Mouse (Mus musculus) heart, embryonic 11.5 days (tissue): Measurements from ENCODE around the gene Grip2. TPM values are rescaled to one million over a fixed set of nuclear protein-coding genes. Genes with fewer than 3 reads are reported as not detected.

ENCODE experiments used
- ATAC-seq: fragments of 200-750 bp; cut with Nextera tagmentation; replicated peaks from 2 replicates; pipeline ENCODE4 v1.8.0; 2017; ENCODE audit warnings: moderate library complexity; ENCODE audit not compliant: insufficient number of reproducible peaks, low FRiP score, low TSS enrichment
- H3K27ac ChIP-seq: fragments of 300-500 bp; sonication (generic); 2 replicates; pipeline ENCODE4 v1.5.1; 2014; ENCODE audit warnings: mild to moderate bottlenecking, low read depth, low read length
- H3K27me3 ChIP-seq: fragments of 300-500 bp; sonication (generic); 2 replicates; pipeline ENCODE4 v1.6.1; 2014; ENCODE audit warnings: mild to moderate bottlenecking, low read length, mixed read lengths; ENCODE audit not compliant: control insufficient read depth, insufficient read depth
- H3K36me3 ChIP-seq: fragments of 300-500 bp; sonication (generic); 2 replicates; pipeline ENCODE4 v1.6.1; 2014; ENCODE audit warnings: mild to moderate bottlenecking, low read length, moderate library complexity, mixed read lengths; ENCODE audit not compliant: control insufficient read depth, insufficient read depth
- H3K4me1 ChIP-seq: fragments of 300-500 bp; sonication (generic); 2 replicates; pipeline ENCODE4 v1.6.1; 2014; ENCODE audit warnings: low read length; ENCODE audit not compliant: control insufficient read depth, insufficient read depth
- H3K4me2 ChIP-seq: fragments of 300-500 bp; sonication (generic); 2 replicates; pipeline ENCODE4 v1.6.1; 2014; ENCODE audit warnings: mild to moderate bottlenecking, moderate library complexity
- H3K4me3 ChIP-seq: fragments of 300-500 bp; sonication (generic); 2 replicates; pipeline ENCODE4 v1.5.1; 2014; ENCODE audit warnings: low read depth, low read length
- H3K9ac ChIP-seq: fragments of 300-500 bp; sonication (generic); 2 replicates; pipeline ENCODE4 v1.6.1; 2014; ENCODE audit warnings: mild to moderate bottlenecking, low read depth, low read length, moderate library complexity
- H3K9me3 ChIP-seq: fragments of 300-500 bp; sonication (generic); replicated peaks from 2 replicates; pipeline ENCODE4 v1.6.1; 2016; ENCODE audit warnings: low read length; ENCODE audit not compliant: control insufficient read depth
- WGBS: fragments of 180-500 bp; shearing (Covaris S2); extraction: QIAGEN DNeasy Blood & Tissue Kit; methylation state at CpG from one replicate; pipeline ENCODE4 v1.1.7; 2014; ENCODE audit not compliant: insufficient replicate concordance; 5-methylcytosine and 5-hydroxymethylcytosine counted together
- polyA plus RNA-seq: library from polyadenylated mRNA; unstranded; fragments of >200 nt; fragmentation: Nextera tagmentation; extraction: Ambion mirVana; gene quantifications from 2 replicates; pipeline ENCODE4 v1.2.1, GENCODE M21; 2014

The Grip2 gene
- polyA plus RNA-seq, 1 experiment from 2014 or later, result 4.5 TPM

DNA sequence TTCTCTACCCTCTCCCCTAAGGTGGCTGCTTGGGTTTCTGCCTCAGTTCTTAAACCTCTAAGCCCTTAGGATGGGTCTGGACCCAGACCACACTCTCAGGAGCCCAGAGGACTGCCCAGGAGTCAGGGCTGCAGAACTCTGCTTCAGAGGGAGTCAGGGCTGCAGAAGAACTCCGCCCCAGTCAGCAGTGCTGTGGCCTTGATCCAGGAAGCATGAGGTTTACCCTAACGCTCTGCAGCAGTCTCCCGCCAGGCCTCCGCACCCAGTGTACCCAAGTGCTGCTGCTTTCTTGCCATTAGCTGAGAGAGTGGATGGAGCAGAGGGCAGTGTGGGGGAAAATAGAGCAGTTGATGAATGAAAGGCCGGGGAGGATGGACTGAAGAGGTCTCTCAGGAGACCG, 19.0 kb downstream of the Grip2 start:
- ATAC-seq, result no peak
- Histone ChIP-seq H3K4me3 (no peak overlapping the region), H3K4me1 (peaks cover 22% of the 10 kb centered on the region), H3K9ac (no peak overlapping the region), H3K27ac (no peak overlapping the region), H3K27me3 (peaks cover 14% of the 10 kb centered on the region), H3K36me3 (no peaks in the 10 kb centered on the region), H3K4me2 (no peak overlapping the region), H3K9me3 (no peaks in the 10 kb centered on the region)
- 40% methylated on average over 6 of the region's 6 CpGs for WGBS

GRCm38 (mm10) chr6:91807169-91807568, 19.9 kb downstream of the Grip2 start:
- Histone ChIP-seq H3K27ac (peak overlapping the region; percentile 77), H3K4me1 (peaks cover 22% of the 10 kb centered on the region)
- 1% methylated on average over 23 of the region's 23 CpGs for WGBS

GRCm38 (mm10) chr6:91804177-91804576, 22.9 kb downstream of the Grip2 start:
- Histone ChIP-seq H3K9ac (no peak overlapping the region), H3K27me3 (peaks cover 6% of the 10 kb centered on the region; the same call in 1 of the 2 replicates), H3K9me3 (no peaks in the 10 kb centered on the region), H3K27ac (no peak overlapping the region), H3K4me2 (no peak overlapping the region), H3K4me1 (peaks cover 30% of the 10 kb centered on the region), H3K36me3 (no peaks in the 10 kb centered on the region), H3K4me3 (no peak overlapping the region)
- ATAC-seq, result no peak
- WGBS, result 47% methylated on average over 7 of the region's 7 CpGs

More at GRCm38 (mm10) chr6:91807169-91807568, 19.9 kb downstream of the Grip2 start:
- Histone ChIP-seq H3K27me3 (peaks cover 14% of the 10 kb centered on the region), H3K4me2 (peak overlapping the region; percentile 61), H3K36me3 (no peaks in the 10 kb centered on the region), H3K9me3 (no peaks in the 10 kb centered on the region), H3K4me3 (peak overlapping the region; percentile 29), H3K9ac (peak overlapping the region; percentile 39)
- ATAC-seq, result 0 out of 2 replicates have a peak, but pooled peaks have one; percentile 50

DNA sequence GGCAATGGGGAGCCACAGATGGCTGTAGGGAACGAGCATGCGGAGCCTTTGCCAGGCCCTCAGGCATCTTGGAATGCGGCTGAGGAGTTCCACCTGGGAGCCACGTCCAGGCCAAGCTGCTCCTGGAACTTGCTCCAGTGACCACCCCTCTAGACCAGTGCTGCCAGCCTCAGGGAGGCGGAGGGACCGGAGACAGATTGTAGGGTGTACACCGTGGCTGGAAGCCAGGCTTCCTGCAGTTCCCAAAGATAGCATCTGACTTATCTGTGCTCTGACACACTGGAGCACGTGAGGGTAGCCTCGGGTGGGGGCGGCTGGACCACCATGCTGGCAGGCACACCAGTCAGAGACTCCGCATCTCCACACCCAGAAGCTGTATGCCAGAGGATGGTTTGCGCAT, 28.6 kb downstream of the Grip2 start:
- no peak for ATAC-seq
- no peaks in the 10 kb centered on the region for H3K27me3 ChIP-seq
- no peak overlapping the region for H3K4me3 ChIP-seq
- 0 out of 2 replicates have a peak overlapping the region, but pooled peaks have one; percentile 8 for H3K9ac ChIP-seq
- no peak overlapping the region for H3K4me2 ChIP-seq
- no peaks in the 10 kb centered on the region for H3K36me3 ChIP-seq
- H3K4me1 ChIP-seq, result peaks cover 35% of the 10 kb centered on the region
- WGBS, result 40% methylated on average over 12 of the region's 12 CpGs
- no peaks in the 10 kb centered on the region for H3K9me3 ChIP-seq
- no peak overlapping the region for H3K27ac ChIP-seq

DNA sequence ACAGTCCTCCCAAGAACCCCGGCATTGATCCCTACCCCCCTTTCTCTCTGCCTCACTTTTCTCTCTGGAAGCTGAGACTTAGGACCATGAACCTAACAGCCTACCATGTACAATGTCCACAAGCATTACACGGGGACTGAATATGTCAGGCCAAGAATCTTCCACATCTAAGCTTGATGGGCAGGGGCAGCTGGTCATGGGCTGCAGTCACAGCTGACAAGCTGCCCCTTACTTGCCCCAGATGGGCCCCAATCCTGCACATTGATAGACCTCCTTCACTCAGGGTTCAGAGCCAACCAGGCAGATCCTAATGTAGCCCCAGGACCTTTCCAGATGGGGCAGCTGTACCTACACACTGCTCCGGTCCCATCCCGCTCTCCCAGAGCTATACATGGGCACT, 30.3 kb downstream of the Grip2 start:
- no peak overlapping the region for H3K9ac ChIP-seq

DNA sequence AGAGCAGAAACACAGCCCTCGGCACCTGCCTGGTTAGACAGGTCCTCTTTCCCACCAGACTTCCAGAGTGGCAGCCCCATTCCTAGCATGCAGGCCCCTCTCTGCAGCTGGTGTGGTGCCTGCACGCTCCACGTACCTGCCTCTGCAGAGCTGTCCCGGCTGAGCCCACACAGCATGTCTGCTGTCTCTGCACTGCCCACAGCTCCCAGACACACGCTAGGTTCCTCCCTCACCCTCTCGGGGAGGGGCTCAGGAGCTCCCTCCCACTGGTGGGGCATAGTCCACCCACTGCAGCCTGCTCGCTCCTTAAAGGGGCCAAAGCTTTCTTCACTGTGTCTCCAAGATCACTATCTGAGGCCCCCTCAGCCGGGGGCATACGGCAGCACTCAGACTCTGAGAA, 31.0 kb downstream of the Grip2 start:
- H3K4me1 ChIP-seq, result peaks cover 45% of the 10 kb centered on the region
- H3K4me3 ChIP-seq, result peak overlapping the region; percentile 25
- ATAC-seq, result no peak
- H3K4me2 ChIP-seq, result peak overlapping the region; percentile 55
- no peaks in the 10 kb centered on the region for H3K9me3 ChIP-seq
- 0 out of 2 replicates have a peak overlapping the region, but pooled peaks have one; percentile 18 for H3K27ac ChIP-seq
- H3K27me3 ChIP-seq, result no peaks in the 10 kb centered on the region
- WGBS, result 34% methylated on average over 9 of the region's 9 CpGs
- H3K36me3 ChIP-seq, result no peaks in the 10 kb centered on the region
- peak overlapping the region; percentile 30; the same call in 1 of the 2 replicates for H3K9ac ChIP-seq

More for the DNA sequence above, 30.3 kb downstream of the Grip2 start:
- peaks cover 44% of the 10 kb centered on the region for H3K4me1 ChIP-seq
- H3K27me3 ChIP-seq, result no peaks in the 10 kb centered on the region
- H3K36me3 ChIP-seq, result no peaks in the 10 kb centered on the region
- H3K27ac ChIP-seq, result no peak overlapping the region
- ATAC-seq, result no peak
- no peaks in the 10 kb centered on the region for H3K9me3 ChIP-seq
- H3K4me2 ChIP-seq, result no peak overlapping the region
- no peak overlapping the region for H3K4me3 ChIP-seq
- WGBS, result 84% methylated on average over 4 of the region's 4 CpGs

GRCm38 (mm10) chr6:91795640-91796039, 31.4 kb downstream of the Grip2 start:
- H3K4me3 ChIP-seq, result peak overlapping the region; percentile 25
- no peak for ATAC-seq
- H3K9me3 ChIP-seq, result no peaks in the 10 kb centered on the region
- peaks cover 45% of the 10 kb centered on the region for H3K4me1 ChIP-seq
- WGBS, result 45% methylated on average over 3 of the region's 3 CpGs
- H3K27me3 ChIP-seq, result no peaks in the 10 kb centered on the region
- H3K4me2 ChIP-seq, result peak overlapping the region; percentile 55
- H3K36me3 ChIP-seq, result no peaks in the 10 kb centered on the region
- peak overlapping the region; percentile 44 for H3K9ac ChIP-seq
- H3K27ac ChIP-seq, result peak overlapping the region; percentile 1; the same call in 1 of the 2 replicates

GRCm38 (mm10) chr6:91788311-91788798, 38.7 kb downstream of the Grip2 start:
- WGBS, result 76% methylated on average over 9 of the region's 9 CpGs
- no peaks in the 10 kb centered on the region for H3K36me3 ChIP-seq
- H3K9ac ChIP-seq, result no peak overlapping the region
- no peak overlapping the region for H3K27ac ChIP-seq
- no peak for ATAC-seq
- no peaks in the 10 kb centered on the region for H3K27me3 ChIP-seq
- H3K9me3 ChIP-seq, result no peaks in the 10 kb centered on the region
- peaks cover 19% of the 10 kb centered on the region for H3K4me1 ChIP-seq
- H3K4me2 ChIP-seq, result no peak overlapping the region
- no peak overlapping the region for H3K4me3 ChIP-seq

DNA sequence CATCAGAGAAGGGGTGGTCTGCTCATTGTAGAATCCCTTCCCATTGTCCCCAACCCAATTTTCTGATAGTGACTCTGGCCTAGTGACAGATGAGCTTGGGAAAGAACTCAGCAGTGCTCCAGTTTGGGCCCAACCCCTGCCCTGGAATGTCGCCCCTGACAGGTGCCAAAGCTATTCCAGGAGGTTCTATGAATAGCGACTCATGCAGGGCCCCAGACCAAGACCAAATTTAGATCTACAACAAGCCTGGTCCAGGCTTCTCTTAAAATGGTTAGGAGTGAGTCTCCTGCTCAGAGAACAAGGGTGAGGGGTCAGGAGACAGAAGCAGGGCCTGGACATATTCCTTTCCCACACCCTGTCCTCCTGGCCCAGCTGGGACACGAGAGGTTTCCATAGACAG, 42.0 kb downstream of the Grip2 start:
- no peak overlapping the region for H3K9ac ChIP-seq
- H3K9me3 ChIP-seq, result no peaks in the 10 kb centered on the region
- no peak overlapping the region for H3K4me2 ChIP-seq
- no peaks in the 10 kb centered on the region for H3K27me3 ChIP-seq
- H3K4me3 ChIP-seq, result no peak overlapping the region
- peaks cover 11% of the 10 kb centered on the region for H3K4me1 ChIP-seq
- ATAC-seq, result peak; percentile 58
- peak overlapping the region; percentile 95 for H3K27ac ChIP-seq
- no peaks in the 10 kb centered on the region for H3K36me3 ChIP-seq
- WGBS, result 41% methylated on average over 3 of the region's 3 CpGs
